Mouse (Mus musculus) megakaryocyte, embryonic 14.5 days (primary cell): ENCODE data around the gene Rps6kc1.

Experiments used
- FLI1 ChIP-seq: IDR thresholded peaks from 2 replicates; pipeline ENCODE4 v1.6.1; 2012; ENCODE audit warnings: low read length, inconsistent platforms, mixed read lengths
- GATA1 ChIP-seq: IDR thresholded peaks from 3 replicates; pipeline ENCODE4 v1.6.1; 2012; ENCODE audit warnings: mixed read lengths, low read length, inconsistent platforms, borderline replicate concordance

DNA sequence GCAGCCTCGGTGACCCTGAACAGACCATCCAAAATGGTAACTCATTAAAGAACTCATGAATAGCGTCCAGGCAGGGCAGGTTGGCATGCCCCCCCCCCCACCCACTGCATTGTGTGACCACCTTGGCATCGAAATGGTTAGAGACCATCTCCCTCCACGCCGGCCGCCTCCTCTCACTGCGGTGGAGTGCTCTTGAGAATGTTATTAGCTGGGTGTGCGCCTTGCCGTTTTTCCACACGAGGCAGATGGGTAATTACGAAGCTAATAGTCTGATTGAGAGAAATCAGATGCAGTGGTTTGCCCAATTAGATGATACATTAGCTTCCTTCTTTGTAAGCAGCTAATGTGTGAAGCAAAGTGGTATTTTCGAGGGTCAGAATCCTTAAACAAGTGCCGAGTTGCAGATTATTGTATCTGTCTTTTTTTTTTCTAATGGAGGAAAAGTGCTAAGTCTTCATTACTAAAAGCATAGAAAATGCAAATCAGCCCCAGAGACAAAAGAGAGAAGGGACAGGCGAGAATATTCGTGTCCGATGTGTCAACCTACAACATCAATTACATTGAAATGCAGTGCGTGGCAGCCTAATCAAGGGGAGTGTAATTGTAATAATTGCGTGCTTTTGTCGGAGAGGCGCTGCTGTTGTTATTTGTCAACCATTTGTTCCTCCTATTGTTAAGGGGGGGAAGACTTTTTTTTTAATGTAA, 257.4 kb downstream of the Rps6kc1 start:
- no peak for TF ChIP-seq FLI1
- TF ChIP-seq GATA1, result no peak
